ENCODE assay signal across 25 mouse cellular contexts in the genomic region with DNA sequence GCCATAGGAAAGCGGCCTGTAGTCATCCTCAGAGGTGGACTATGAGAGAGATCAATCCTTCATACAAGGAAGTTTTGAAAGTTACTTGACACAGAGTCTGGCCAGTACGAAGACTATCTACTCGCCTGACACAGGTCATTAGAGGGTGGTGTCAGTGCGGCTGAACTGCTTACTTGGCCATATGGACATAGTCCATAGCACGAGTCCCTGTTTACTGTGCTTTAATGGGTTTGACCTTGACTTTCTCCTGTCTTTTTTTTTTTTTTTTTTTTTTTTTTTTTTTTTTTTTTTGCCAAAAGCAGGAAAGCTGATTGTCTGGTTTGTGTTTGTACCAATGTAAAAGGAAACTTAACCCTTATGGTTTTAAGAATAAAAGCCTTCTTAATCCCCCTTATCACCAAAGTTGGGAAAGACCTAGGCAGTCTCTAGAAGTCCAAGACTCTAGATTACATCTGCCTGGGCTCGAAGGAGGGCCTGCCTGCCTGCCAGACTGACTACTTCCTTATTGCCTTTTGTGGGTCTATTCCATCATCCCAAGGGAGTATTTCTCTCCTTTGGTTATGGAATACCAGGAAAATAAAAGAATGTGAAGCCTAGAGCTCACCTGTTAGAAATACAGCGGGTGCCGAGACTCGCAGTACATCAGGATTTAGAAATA. TPM values are rescaled to one million over a fixed set of nuclear protein-coding genes. Genes with fewer than 3 reads are reported as not detected.
"Had no signal": no experiment of that assay in that cellular context is flagged by ENCODE, and none has a peak within 500 bp of the region (broad histone marks: within the 10 kb centered on the region; RNA-seq: fewer than 3 reads in every experiment).

No protein-coding gene starts in this region.

- H3K9me3 ChIP-seq: kidney, embryonic 15.5 days; liver, embryonic 13.5 days; midbrain, embryonic 12.5 days; midbrain, embryonic 15.5 days; neural tube, embryonic 12.5 days; neural tube, embryonic 15.5 days had no signal

- H3K27ac ChIP-seq: kidney, embryonic 15.5 days; left cerebral cortex, adult 2 months; liver, embryonic 13.5 days; macrophage; midbrain, embryonic 12.5 days; midbrain, embryonic 15.5 days; neural tube, embryonic 12.5 days; neural tube, embryonic 15.5 days had no signal

- DNase-seq: kidney, adult 18-20 months; kidney, postnatal 10 days; kidney, postnatal 36 days; layer of hippocampus, postnatal 36 days; liver, embryonic 13.5 days; lung, embryonic 14.5 days; right cerebral cortex, postnatal 25 days; thymus, adult 18-20 months; thymus, postnatal 36 days had no signal

- H3K4me1 ChIP-seq: kidney, embryonic 15.5 days; midbrain, embryonic 15.5 days; neural tube, embryonic 12.5 days; neural tube, embryonic 15.5 days had no signal

- H3K36me3 ChIP-seq: kidney, embryonic 15.5 days; midbrain, embryonic 15.5 days; neural tube, embryonic 12.5 days; neural tube, embryonic 15.5 days had no signal

- H3K9ac ChIP-seq: kidney, embryonic 15.5 days; liver, embryonic 13.5 days; lung, embryonic 14.5 days; midbrain, embryonic 12.5 days; midbrain, embryonic 15.5 days; neural tube, embryonic 12.5 days; neural tube, embryonic 15.5 days had no signal

- H3K27me3 ChIP-seq: kidney, embryonic 15.5 days; liver, embryonic 13.5 days; midbrain, embryonic 12.5 days; midbrain, embryonic 15.5 days; neural tube, embryonic 12.5 days; neural tube, embryonic 15.5 days had no signal

- ATAC-seq: lung, postnatal 0 days; midbrain, embryonic 15.5 days had no signal

- H3K4me3 ChIP-seq: kidney, embryonic 15.5 days; left cerebral cortex, adult 2 months; liver, embryonic 13.5 days; midbrain, embryonic 12.5 days; midbrain, embryonic 15.5 days; neural tube, embryonic 12.5 days; neural tube, embryonic 15.5 days had no signal

- H3K4me2 ChIP-seq: kidney, embryonic 15.5 days; liver, embryonic 13.5 days; lung, embryonic 14.5 days; midbrain, embryonic 12.5 days; midbrain, embryonic 15.5 days; neural tube, embryonic 12.5 days; neural tube, embryonic 15.5 days had no signal

RNA-seq across cellular contexts. Expression of gene Rnf183, which starts 55.2 kb away (rescaled TPM):
- total RNA-seq: layer of hippocampus, adult 8-10 months; layer of hippocampus, postnatal 10 days; layer of hippocampus, postnatal 36 days; left cerebral cortex, adult 2 months; left cerebral cortex, postnatal 10 days; left cerebral cortex, postnatal 36 days; megakaryocyte, adult 5-6 weeks had no signal
- polyA plus RNA-seq: limb, embryonic 11.5 days; liver, embryonic 13.5 days; liver, embryonic 16.5 days; lung, embryonic 14.5 days; lung, postnatal 0 days; macrophage; neural tube, embryonic 12.5 days; spleen, adult 2 months had no signal
